Mouse (Mus musculus) forebrain, embryonic 10.5 days (tissue): ENCODE results near the gene Osbp2. TPM values are rescaled to one million over a fixed set of nuclear protein-coding genes. Genes with fewer than 3 reads are reported as not detected.

Experiments
- DNase-seq: peaks from one replicate; pipeline ENCODE4 v3.0.0-alpha.2; 2017; ENCODE audit warnings: low spot score; ENCODE audit errors: extremely low spot score
- H3K27ac ChIP-seq: fragments of 300-500 bp; sonication (generic); 2 replicates; pipeline ENCODE4 v1.5.1; 2016; ENCODE audit warnings: mild to moderate bottlenecking
- H3K27me3 ChIP-seq: fragments of 300-500 bp; sonication (generic); 2 replicates; pipeline ENCODE4 v1.6.1; 2016; ENCODE audit warnings: mild to moderate bottlenecking; ENCODE audit not compliant: poor library complexity, severe bottlenecking
- H3K36me3 ChIP-seq: fragments of 300-500 bp; sonication (generic); replicated peaks from 2 replicates; pipeline ENCODE4 v1.6.1; 2016; ENCODE audit warnings: mild to moderate bottlenecking, moderate library complexity
- H3K4me1 ChIP-seq: fragments of 300-500 bp; sonication (generic); 2 replicates; pipeline ENCODE4 v1.6.1; 2016
- H3K4me3 ChIP-seq: fragments of 300-500 bp; sonication (generic); 2 replicates; pipeline ENCODE4 v1.5.1; 2016; ENCODE audit warnings: mild to moderate bottlenecking, moderate library complexity
- H3K9me3 ChIP-seq: fragments of 300-500 bp; sonication (generic); 2 replicates; pipeline ENCODE4 v1.6.1; 2016; ENCODE audit warnings: mild to moderate bottlenecking, moderate library complexity
- WGBS: fragments of 180-500 bp; shearing (Covaris S2); methylation state at CpG from one replicate; pipeline ENCODE4 v1.1.7; 2016; 5-methylcytosine and 5-hydroxymethylcytosine counted together
- polyA plus RNA-seq: library from polyadenylated mRNA; unstranded; fragments of >200 nt; fragmentation: Nextera tagmentation; extraction: Ambion mirVana; gene quantifications from 2 replicates; pipeline ENCODE4 v1.2.1, GENCODE M21; 2016

The Osbp2 gene
- polyA plus RNA-seq, 1 experiment from 2014 or later: 0.89 TPM

- DNase-seq: no peak
- peaks cover 17% of the 10 kb centered on the region for H3K4me1 ChIP-seq
- H3K4me3 ChIP-seq: no peak overlapping the region
- H3K27ac ChIP-seq: no peak overlapping the region
- WGBS: 75% methylated on average over 7 of the region's 7 CpGs
- H3K27me3 ChIP-seq: peaks cover 7% of the 10 kb centered on the region; the same call in 1 of the 2 replicates
- H3K36me3 ChIP-seq: no peaks in the 10 kb centered on the region
- H3K9me3 ChIP-seq: no peaks in the 10 kb centered on the region
These were observed 160.4 kb downstream of the Osbp2 start for GRCm38 (mm10) chr11:3703089-3703992.

GRCm38 (mm10) chr11:3697441-3697840 is 166.3 kb downstream of the Osbp2 start:
- Histone ChIP-seq H3K9me3 (no peaks in the 10 kb centered on the region), H3K4me1 (no peaks in the 10 kb centered on the region), H3K27me3 (no peaks in the 10 kb centered on the region), H3K4me3 (no peak overlapping the region), H3K36me3 (peaks cover 14% of the 10 kb centered on the region), H3K27ac (no peak overlapping the region)
- 87% methylated on average over 3 of the region's 3 CpGs for WGBS
- DNase-seq: no peak

- H3K4me3 ChIP-seq: no peak overlapping the region
These were observed 167.6 kb downstream of the Osbp2 start for GRCm38 (mm10) chr11:3696086-3696616.

GRCm38 (mm10) chr11:3691746-3692145 is 172.0 kb downstream of the Osbp2 start:
- DNase-seq: no peak
- H3K9me3 ChIP-seq: no peaks in the 10 kb centered on the region
- H3K4me3 ChIP-seq: no peak overlapping the region
- WGBS: 88% methylated on average over 2 of the region's 2 CpGs
- H3K27me3 ChIP-seq: no peaks in the 10 kb centered on the region
- peaks cover 71% of the 10 kb centered on the region for H3K36me3 ChIP-seq
- H3K27ac ChIP-seq: no peak overlapping the region
- no peaks in the 10 kb centered on the region for H3K4me1 ChIP-seq

More at GRCm38 (mm10) chr11:3696086-3696616, 167.6 kb downstream of the Osbp2 start:
- Histone ChIP-seq H3K9me3 (no peaks in the 10 kb centered on the region), H3K27ac (no peak overlapping the region), H3K27me3 (no peaks in the 10 kb centered on the region), H3K36me3 (peaks cover 26% of the 10 kb centered on the region), H3K4me1 (no peaks in the 10 kb centered on the region)
- WGBS: 84% methylated on average over 5 of the region's 5 CpGs
- DNase-seq: no peak

- WGBS: 94% methylated on average over 2 of the region's 2 CpGs
- no peaks in the 10 kb centered on the region for H3K4me1 ChIP-seq
- H3K36me3 ChIP-seq: peaks cover 100% of the 10 kb centered on the region
- H3K4me3 ChIP-seq: no peak overlapping the region
- no peak for DNase-seq
- no peaks in the 10 kb centered on the region for H3K27me3 ChIP-seq
- no peak overlapping the region for H3K27ac ChIP-seq
- H3K9me3 ChIP-seq: no peaks in the 10 kb centered on the region
These were observed 176.8 kb downstream of the Osbp2 start for GRCm38 (mm10) chr11:3686885-3687284.

- H3K4me3 ChIP-seq: no peak overlapping the region
- H3K9me3 ChIP-seq: no peaks in the 10 kb centered on the region
- H3K27ac ChIP-seq: no peak overlapping the region
- H3K4me1 ChIP-seq: no peaks in the 10 kb centered on the region
- no peak for DNase-seq
- 92% methylated on average over 2 of the region's 2 CpGs for WGBS
- H3K36me3 ChIP-seq: peaks cover 100% of the 10 kb centered on the region
- no peaks in the 10 kb centered on the region for H3K27me3 ChIP-seq
These were observed 177.4 kb downstream of the Osbp2 start for GRCm38 (mm10) chr11:3686318-3686717.

- H3K27ac ChIP-seq: no peak overlapping the region
- DNase-seq: no peak
- no peaks in the 10 kb centered on the region for H3K9me3 ChIP-seq
- no peaks in the 10 kb centered on the region for H3K4me1 ChIP-seq
- H3K36me3 ChIP-seq: peaks cover 100% of the 10 kb centered on the region
- H3K4me3 ChIP-seq: no peak overlapping the region
- no peaks in the 10 kb centered on the region for H3K27me3 ChIP-seq
- 91% methylated on average over 8 of the region's 8 CpGs for WGBS
These were observed 178.3 kb downstream of the Osbp2 start for GRCm38 (mm10) chr11:3685431-3685830.

GRCm38 (mm10) chr11:3684723-3685430 is 178.8 kb downstream of the Osbp2 start:
- H3K4me3 ChIP-seq: no peak overlapping the region
- H3K4me1 ChIP-seq: no peaks in the 10 kb centered on the region
- DNase-seq: no peak
- WGBS: 96% methylated on average over 5 of the region's 5 CpGs
- no peak overlapping the region for H3K27ac ChIP-seq
- H3K36me3 ChIP-seq: peaks cover 100% of the 10 kb centered on the region
- no peaks in the 10 kb centered on the region for H3K9me3 ChIP-seq
- H3K27me3 ChIP-seq: no peaks in the 10 kb centered on the region

GRCm38 (mm10) chr11:3684232-3684631 is 179.5 kb downstream of the Osbp2 start:
- no peak for DNase-seq
- Histone ChIP-seq H3K36me3 (peaks cover 100% of the 10 kb centered on the region), H3K4me1 (no peaks in the 10 kb centered on the region), H3K27ac (no peak overlapping the region), H3K27me3 (no peaks in the 10 kb centered on the region), H3K4me3 (no peak overlapping the region), H3K9me3 (no peaks in the 10 kb centered on the region)
- WGBS: 95% methylated on average over 1 of the region's 1 CpGs

- Histone ChIP-seq H3K9me3 (no peaks in the 10 kb centered on the region), H3K27ac (no peak overlapping the region), H3K27me3 (no peaks in the 10 kb centered on the region), H3K4me3 (no peak overlapping the region), H3K36me3 (peaks cover 100% of the 10 kb centered on the region), H3K4me1 (no peaks in the 10 kb centered on the region)
- WGBS: 96% methylated on average over 11 of the region's 11 CpGs
- no peak for DNase-seq
These were observed 180.0 kb downstream of the Osbp2 start for GRCm38 (mm10) chr11:3683696-3684095.

- no peaks in the 10 kb centered on the region for H3K27me3 ChIP-seq
- H3K4me3 ChIP-seq: no peak overlapping the region
- no peaks in the 10 kb centered on the region for H3K9me3 ChIP-seq
- DNase-seq: no peak
- peaks cover 100% of the 10 kb centered on the region for H3K36me3 ChIP-seq
- WGBS: 96% methylated on average over 3 of the region's 3 CpGs
- H3K4me1 ChIP-seq: no peaks in the 10 kb centered on the region
- H3K27ac ChIP-seq: no peak overlapping the region
These were observed 183.9 kb downstream of the Osbp2 start for GRCm38 (mm10) chr11:3679771-3680170.

GRCm38 (mm10) chr11:3677204-3677603 is 186.5 kb downstream of the Osbp2 start:
- WGBS: 90% methylated on average over 6 of the region's 6 CpGs
- Histone ChIP-seq H3K4me1 (no peaks in the 10 kb centered on the region), H3K27ac (no peak overlapping the region), H3K4me3 (no peak overlapping the region), H3K27me3 (no peaks in the 10 kb centered on the region), H3K9me3 (no peaks in the 10 kb centered on the region), H3K36me3 (peaks cover 100% of the 10 kb centered on the region)
- DNase-seq: no peak

GRCm38 (mm10) chr11:3676423-3676822 is 187.3 kb downstream of the Osbp2 start:
- Histone ChIP-seq H3K27me3 (no peaks in the 10 kb centered on the region), H3K4me1 (no peaks in the 10 kb centered on the region), H3K27ac (no peak overlapping the region), H3K4me3 (no peak overlapping the region), H3K36me3 (peaks cover 100% of the 10 kb centered on the region), H3K9me3 (no peaks in the 10 kb centered on the region)
- no peak for DNase-seq
- WGBS: 98% methylated on average over 5 of the region's 5 CpGs
